In genomic region chr8:106075161-106075862, GRCm38 (mm10) we compare ENCODE assay signal across 8 mouse cellular contexts. TPM values are rescaled to one million over a fixed set of nuclear protein-coding genes. Genes with fewer than 3 reads are reported as not detected.
DNase-seq lines count a peak whose midpoint lies in the region; ATAC-seq lines count a peak whose summit lies in the region.

No protein-coding gene starts in this region.

- intact Hi-C loops in heart, postnatal 10 days (cut with DNase I), result no loop called here

- peak; percentile 86 for DNase-seq in heart, adult 11 months
- DNase-seq in heart, postnatal 10 days, result no peak
- DNase-seq in thymus, postnatal 0 days (ENCODE audit: low spot score), result peak; percentile 52
- DNase-seq in thymus, adult 18-20 months, result no peak
- DNase-seq in hindbrain, embryonic 10.5 days (ENCODE audit: low spot score), result no peak
- DNase-seq in heart, embryonic 10.5 days (ENCODE audit: low spot score), result no peak

- H3K9me3 ChIP-seq in hindbrain, embryonic 10.5 days, result 0 out of 2 replicates have a peak, but pooled peaks cover 3% of the 10 kb centered on the region
- no peaks in the 10 kb centered on the region for H3K9me3 ChIP-seq in heart, embryonic 10.5 days

- ATAC-seq in hematopoietic stem cell, adult 5-6 weeks (replicated peaks in 1 of 2; ENCODE audit: insufficient read depth in 1 of 2, low FRiP score in 2 of 2, low TSS enrichment in 1 of 2, low read depth in 1 of 2, poor library complexity in 2 of 2, severe bottlenecking in 2 of 2), result 0 out of 4 replicates have a peak, but pooled peaks have one; percentile 42 to 49
- peak; percentile 61; the same call in 1 of the 2 replicates for ATAC-seq in neutrophil, adult 5-6 weeks (ENCODE audit: extremely low read depth, insufficient number of reproducible peaks, low FRiP score, poor library complexity, severe bottlenecking)

- no peaks in the 10 kb centered on the region for H3K4me1 ChIP-seq in hindbrain, embryonic 10.5 days (replicated peaks)
- 0 out of 2 replicates have a peak, but pooled peaks cover 4% of the 10 kb centered on the region for H3K4me1 ChIP-seq in heart, embryonic 10.5 days

- H3K27ac ChIP-seq in hindbrain, embryonic 10.5 days, result no peak overlapping the region
- no peak overlapping the region for H3K27ac ChIP-seq in heart, embryonic 10.5 days

- H3K4me3 ChIP-seq in hindbrain, embryonic 10.5 days, result no peak overlapping the region
- H3K4me3 ChIP-seq in heart, embryonic 10.5 days, result no peak overlapping the region

- H3K27me3 ChIP-seq in hindbrain, embryonic 10.5 days (ENCODE audit: insufficient read depth, poor library complexity, severe bottlenecking), result no peaks in the 10 kb centered on the region
- no peaks in the 10 kb centered on the region for H3K27me3 ChIP-seq in heart, embryonic 10.5 days (ENCODE audit: insufficient read depth, poor library complexity, severe bottlenecking)

- H3K36me3 ChIP-seq in hindbrain, embryonic 10.5 days, result peaks cover 27% of the 10 kb centered on the region
- peaks cover 10% of the 10 kb centered on the region for H3K36me3 ChIP-seq in heart, embryonic 10.5 days

- WGBS in hindbrain, embryonic 10.5 days, result 88% methylated on average over 9 of the region's 9 CpGs
- WGBS in heart, embryonic 10.5 days, result 78% methylated on average over 9 of the region's 9 CpGs

RNA-seq across cellular contexts. Expression of gene Nfatc3, which starts 16.7 kb away (rescaled TPM):
- total RNA-seq in heart, postnatal 10 days (2021), result 10 to 100 TPM; 26.5 to 27.3 TPM
- polyA plus RNA-seq in thymus, postnatal 0 days (2015; fragmentation: Nextera tagmentation; extraction: Ambion mirVana), result 19.7 and 26.6 TPM in 2 replicates
- 34.5 and 42.0 TPM in 2 replicates for total RNA-seq in hematopoietic stem cell, adult 5-6 weeks (2017)
- total RNA-seq in neutrophil, adult 5-6 weeks (2017), result 104 and 107 TPM in 2 replicates
- polyA plus RNA-seq in hindbrain, embryonic 10.5 days (2016; fragmentation: Nextera tagmentation; extraction: Ambion mirVana), result 4.2 and 6.2 TPM in 2 replicates
- 4.9 and 6.5 TPM in 2 replicates for polyA plus RNA-seq in heart, embryonic 10.5 days (2016; fragmentation: Nextera tagmentation; extraction: Ambion mirVana)

Comparison
In these comparisons a context has a peak if more than half of its experiments do, and no peak if none do; other contexts are left out.
1. DNase-seq: peak in heart, adult 11 months (single experiment) and thymus, postnatal 0 days (single experiment); none in heart, postnatal 10 days (0 of 2), thymus, adult 18-20 months (0 of 2), hindbrain, embryonic 10.5 days (single experiment) and heart, embryonic 10.5 days (single experiment).